Mouse (Mus musculus) testis, adult 2 months (tissue): ENCODE results near the gene Wnt6.

Experiments used
- CTCF ChIP-seq: fragments of 200-500 bp; IDR thresholded peaks from 2 replicates; pipeline ENCODE4 v1.5.1; 2012; ENCODE audit warnings: low read depth, mild to moderate bottlenecking, inconsistent platforms, low read length, moderate library complexity; ENCODE audit not compliant: control insufficient read depth, insufficient read depth, insufficient replicate concordance
- POLR2A ChIP-seq: fragments of 200-500 bp; IDR thresholded peaks from 2 replicates; pipeline ENCODE4 v1.6.1; 2012; ENCODE audit warnings: low read depth, mild to moderate bottlenecking, inconsistent platforms, low read length, moderate library complexity; ENCODE audit not compliant: control insufficient read depth

DNA sequence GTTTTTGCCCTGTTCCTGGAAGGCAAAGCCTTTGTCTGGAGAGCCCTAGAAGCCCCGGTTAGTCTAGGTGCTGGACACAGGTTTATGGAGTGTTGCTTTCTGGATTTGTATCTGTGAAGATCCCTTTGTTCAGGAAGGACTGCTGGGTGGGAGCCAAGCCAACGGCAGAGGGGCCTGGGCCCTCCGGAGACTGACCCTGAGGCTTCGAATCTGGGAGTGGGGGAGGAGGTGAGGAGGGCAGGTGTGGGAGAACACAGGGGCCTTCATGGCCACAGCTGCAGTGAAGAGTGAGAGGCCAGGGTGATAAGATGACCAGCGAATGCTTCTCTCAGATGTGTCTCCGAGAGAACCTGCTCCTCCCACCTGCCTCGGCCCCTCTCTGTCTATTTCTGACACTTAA lies 2.4 kb downstream of the Wnt6 start:
- TF ChIP-seq CTCF (no peak), POLR2A (no peak)
